Mouse (Mus musculus) olfactory bulb, adult 2 months (tissue): ENCODE measurements around the gene Klhl12.

Experiments
- CTCF ChIP-seq: fragments of 200-500 bp; IDR thresholded peaks from 2 replicates; pipeline ENCODE4 v1.5.1; 2012; ENCODE audit warnings: low read depth, mild to moderate bottlenecking, low read length, moderate library complexity; ENCODE audit not compliant: insufficient read depth
- POLR2A ChIP-seq: fragments of 200-500 bp; IDR thresholded peaks from 2 replicates; pipeline ENCODE4 v1.6.1; 2012; ENCODE audit warnings: mild to moderate bottlenecking, low read depth, low read length, moderate library complexity; ENCODE audit not compliant: insufficient read depth

- TF ChIP-seq CTCF (no peak), POLR2A (no peak)
These were observed 29.3 kb downstream of the Klhl12 start for GRCm38 (mm10) chr1:134484623-134485022.
